19 mouse cellular contexts compared by ENCODE assay signal in genomic region chr8:57334714-57335113, GRCm38 (mm10). TPM values are rescaled to one million over a fixed set of nuclear protein-coding genes. Genes with fewer than 3 reads are reported as not detected.
DNase-seq lines count a peak whose midpoint lies in the region; ATAC-seq and TF ChIP-seq lines count a peak whose summit lies in the region.
"Had no signal": no experiment of that assay in that cellular context is flagged by ENCODE, and none has a peak within 500 bp of the region (broad histone marks: within the 10 kb centered on the region; RNA-seq: fewer than 3 reads in every experiment).

No protein-coding gene starts in this region.

- peaks cover 100% of the 10 kb centered on the region for H3K27me3 ChIP-seq in forebrain, embryonic 10.5 days (ENCODE audit: poor library complexity, severe bottlenecking)
- H3K27me3 ChIP-seq in forebrain, postnatal 0 days (ENCODE audit: insufficient read depth, low read length) = peaks cover 84% of the 10 kb centered on the region
- H3K27me3 ChIP-seq in liver, embryonic 11.5 days (replicated peaks; ENCODE audit: control insufficient read depth, insufficient read depth, low read length) = peaks cover 98% of the 10 kb centered on the region
- H3K27me3 ChIP-seq in heart, embryonic 15.5 days = peaks cover 3% of the 10 kb centered on the region; the same call in 1 of the 2 replicates
- peaks cover 70% of the 10 kb centered on the region for H3K27me3 ChIP-seq in limb, embryonic 15.5 days
- H3K27me3 ChIP-seq: CH12.LX had no signal

- H3K36me3 ChIP-seq in forebrain, embryonic 10.5 days (replicated peaks) = no peaks in the 10 kb centered on the region
- no peaks in the 10 kb centered on the region for H3K36me3 ChIP-seq in forebrain, postnatal 0 days (ENCODE audit: insufficient read depth)
- no peaks in the 10 kb centered on the region for H3K36me3 ChIP-seq in liver, embryonic 11.5 days (ENCODE audit: control insufficient read depth, insufficient read depth, low read length)
- no peaks in the 10 kb centered on the region for H3K36me3 ChIP-seq in heart, embryonic 15.5 days
- H3K36me3 ChIP-seq in limb, embryonic 15.5 days = no peaks in the 10 kb centered on the region
- H3K36me3 ChIP-seq: kidney, embryonic 15.5 days; midbrain, embryonic 12.5 days had no signal

- H3K27ac ChIP-seq in forebrain, embryonic 10.5 days = no peak overlapping the region
- no peak overlapping the region for H3K27ac ChIP-seq in forebrain, postnatal 0 days (ENCODE audit: low read depth, low read length)
- H3K27ac ChIP-seq in liver, embryonic 11.5 days (ENCODE audit: low read depth, low read length) = no peak overlapping the region
- peak overlapping the region; percentile 98 for H3K27ac ChIP-seq in heart, embryonic 15.5 days
- H3K27ac ChIP-seq in limb, embryonic 15.5 days = peak overlapping the region; percentile 74; the same call in 1 of the 2 replicates
- H3K27ac ChIP-seq: kidney, embryonic 15.5 days; midbrain, embryonic 12.5 days had no signal

- peak; percentile 24 for DNase-seq in forebrain, embryonic 10.5 days (ENCODE audit: extremely low spot score, low spot score)
- DNase-seq in forebrain, postnatal 0 days = no peak
- DNase-seq in liver, embryonic 11.5 days (ENCODE audit: low spot score) = no peak
- DNase-seq in liver = no peak
- no peak for DNase-seq in spleen, postnatal 10 days (ENCODE audit: low spot score in 2 of 2)
- DNase-seq: cerebellum, adult 18-20 months; lung, postnatal 14 days; right cerebral cortex, postnatal 4 days; thymus, postnatal 25 days had no signal

- no peak overlapping the region for H3K9ac ChIP-seq in forebrain, postnatal 0 days
- no peak overlapping the region for H3K9ac ChIP-seq in liver, embryonic 11.5 days (ENCODE audit: low read depth, low read length)
- H3K9ac ChIP-seq in heart, embryonic 15.5 days = peak overlapping the region; percentile 66
- no peak overlapping the region for H3K9ac ChIP-seq in limb, embryonic 15.5 days
- H3K9ac ChIP-seq: kidney, embryonic 15.5 days; midbrain, embryonic 12.5 days had no signal

- H3K4me3 ChIP-seq in forebrain, embryonic 10.5 days = no peak overlapping the region
- H3K4me3 ChIP-seq in forebrain, postnatal 0 days (ENCODE audit: low read depth, low read length) = no peak overlapping the region
- peak overlapping the region; percentile 21 for H3K4me3 ChIP-seq in liver, embryonic 11.5 days (ENCODE audit: low read depth, low read length)
- peak overlapping the region; percentile 57 for H3K4me3 ChIP-seq in heart, embryonic 15.5 days
- peak overlapping the region; percentile 37; the same call in 1 of the 2 replicates for H3K4me3 ChIP-seq in limb, embryonic 15.5 days
- H3K4me3 ChIP-seq: midbrain, embryonic 12.5 days had no signal

- no peak overlapping the region for H3K4me2 ChIP-seq in forebrain, postnatal 0 days (ENCODE audit: low read depth)
- H3K4me2 ChIP-seq in liver, embryonic 11.5 days = peak overlapping the region; percentile 49
- H3K4me2 ChIP-seq in heart, embryonic 15.5 days = peak overlapping the region; percentile 82
- peak overlapping the region; percentile 75 for H3K4me2 ChIP-seq in limb, embryonic 15.5 days
- H3K4me2 ChIP-seq: midbrain, embryonic 12.5 days had no signal

- TF ChIP-seq CTCF in forebrain, postnatal 0 days (IDR thresholded peaks at IDR 0.05; ENCODE audit: low read depth) = no peak

- no peaks in the 10 kb centered on the region for H3K9me3 ChIP-seq in forebrain, embryonic 10.5 days
- H3K9me3 ChIP-seq in forebrain, postnatal 0 days (ENCODE audit: low read length) = no peaks in the 10 kb centered on the region
- no peaks in the 10 kb centered on the region for H3K9me3 ChIP-seq in liver, embryonic 11.5 days (ENCODE audit: control insufficient read depth, low read length)
- no peaks in the 10 kb centered on the region for H3K9me3 ChIP-seq in heart, embryonic 15.5 days (replicated peaks)
- no peaks in the 10 kb centered on the region for H3K9me3 ChIP-seq in limb, embryonic 15.5 days
- H3K9me3 ChIP-seq: kidney, embryonic 15.5 days; midbrain, embryonic 12.5 days had no signal

- peaks cover 8% of the 10 kb centered on the region for H3K4me1 ChIP-seq in forebrain, embryonic 10.5 days
- no peaks in the 10 kb centered on the region for H3K4me1 ChIP-seq in forebrain, postnatal 0 days (ENCODE audit: insufficient read depth)
- no peaks in the 10 kb centered on the region for H3K4me1 ChIP-seq in liver, embryonic 11.5 days (replicated peaks; ENCODE audit: control insufficient read depth, insufficient read depth, low read length)
- peaks cover 10% of the 10 kb centered on the region for H3K4me1 ChIP-seq in heart, embryonic 15.5 days (replicated peaks)
- peaks cover 22% of the 10 kb centered on the region for H3K4me1 ChIP-seq in limb, embryonic 15.5 days

- 1% methylated on average over 5 of the region's 5 CpGs for WGBS in forebrain, embryonic 10.5 days
- 2% methylated on average over 5 of the region's 5 CpGs for WGBS in forebrain, postnatal 0 days
- 3% methylated on average over 5 of the region's 5 CpGs for WGBS in liver, embryonic 11.5 days
- 15% methylated on average over 5 of the region's 5 CpGs for WGBS in heart, embryonic 15.5 days
- WGBS in limb, embryonic 15.5 days = 18% methylated on average over 5 of the region's 5 CpGs

- no peak for ATAC-seq in forebrain, postnatal 0 days
- ATAC-seq in liver, embryonic 11.5 days (replicated peaks; ENCODE audit: low FRiP score) = no peak
- ATAC-seq in heart, embryonic 15.5 days (replicated peaks; ENCODE audit: insufficient number of reproducible peaks, insufficient read depth, low FRiP score, low read depth) = no peak
- ATAC-seq in limb, embryonic 15.5 days (ENCODE audit: insufficient number of reproducible peaks, low FRiP score, low TSS enrichment, low read depth) = no peak
- no peak for ATAC-seq in megakaryocyte-erythroid progenitor cell, adult 5-6 weeks (replicated peaks; ENCODE audit: low FRiP score, low TSS enrichment, poor library complexity, severe bottlenecking)
- ATAC-seq: hindbrain, embryonic 16.5 days had no signal

RNA-seq across cellular contexts. Expression of gene Hand2, which starts 13.9 kb away (rescaled TPM):
- not detected in 2 replicates for polyA plus RNA-seq in forebrain, embryonic 10.5 days (2016; fragmentation: Nextera tagmentation; extraction: Ambion mirVana)
- not detected in 2 replicates for total RNA-seq in forebrain, postnatal 0 days (2014; rRNA removed)
- polyA plus RNA-seq in forebrain, postnatal 0 days (2015; fragmentation: Nextera tagmentation; extraction: Ambion mirVana) = not detected in 2 replicates
- 5.4 TPM in 2 replicates for polyA plus RNA-seq in liver, embryonic 11.5 days (2014; fragmentation: Nextera tagmentation; extraction: Ambion mirVana)
- 8.7 and 11.8 TPM in 2 replicates for polyA plus RNA-seq in heart, embryonic 15.5 days (2015; fragmentation: Nextera tagmentation; extraction: Ambion mirVana)
- 5.0 and 6.6 TPM in 2 replicates for polyA plus RNA-seq in limb, embryonic 15.5 days (2015; fragmentation: Nextera tagmentation; extraction: Ambion mirVana)
- not detected in 2 replicates for total RNA-seq in megakaryocyte-erythroid progenitor cell, adult 5-6 weeks (2014; fragmentation: Nextera tagmentation)
- total RNA-seq in megakaryocyte-erythroid progenitor cell, adult 5-6 weeks (2017) = not detected in 2 replicates
- total RNA-seq: CH12.LX; layer of hippocampus, adult 8-10 months; left cerebral cortex, postnatal 36 days had no signal
- polyA plus RNA-seq: cortical plate, adult 2 months; hindbrain, embryonic 16.5 days; midbrain, embryonic 12.5 days had no signal

Comparison
In these comparisons a context has a peak if more than half of its experiments do, and no peak if none do; other contexts are left out.
1. H3K27ac ChIP-seq: peak in heart, embryonic 15.5 days (single experiment) and limb, embryonic 15.5 days (single experiment); none in forebrain, embryonic 10.5 days (single experiment), forebrain, postnatal 0 days (single experiment) and liver, embryonic 11.5 days (single experiment).
2. H3K4me3 ChIP-seq: peak in liver, embryonic 11.5 days (single experiment), heart, embryonic 15.5 days (single experiment) and limb, embryonic 15.5 days (single experiment); none in forebrain, embryonic 10.5 days (single experiment) and forebrain, postnatal 0 days (single experiment).